Mouse (Mus musculus): ENCODE results near the gene Gpr137b. TPM values are rescaled to one million over a fixed set of nuclear protein-coding genes. Genes with fewer than 3 reads are reported as not detected.
"Not testable (repeated sequence)": the region's sequence is repeated elsewhere in the genome, so short reads cannot be mapped to it uniquely, and the experiment has no call there.

The Gpr137b gene
- total and polyA plus RNA-seq, 3 experiments = 0.08 to 2.5 TPM; not detected in 1

- no peak for DNase-seq (ENCODE audit: low read depth, low spot score)
- H3K36me3 ChIP-seq (ENCODE audit: control insufficient read depth in 1 of 2, insufficient read depth in 2 of 2, low read length in 2 of 2) = no peaks in the 10 kb centered on the region
- H3K27me3 ChIP-seq (ENCODE audit: control insufficient read depth in 1 of 2, insufficient read depth in 2 of 2, low read length in 2 of 2) = no peaks in the 10 kb centered on the region
- H3K79me2 ChIP-seq (ENCODE audit: control insufficient read depth, insufficient read depth, low read length, poor library complexity) = no peaks in the 10 kb centered on the region
- TF ChIP-seq ZMIZ1 (IDR thresholded peaks at IDR 0.05; ENCODE audit: low read depth, low read length) (no peak), E2F4 (IDR thresholded peaks at IDR 0.05; ENCODE audit: borderline replicate concordance, low read depth, low read length) (no peak), POLR2A (IDR thresholded peaks at IDR 0.05; ENCODE audit: control insufficient read depth in 1 of 2, insufficient read depth in 1 of 2, low read depth in 1 of 2, low read length in 2 of 2, poor library complexity in 1 of 2) (no peak), ETS1 (IDR thresholded peaks at IDR 0.05; ENCODE audit: low read depth, low read length) (no peak), SIN3A (IDR thresholded peaks at IDR 0.05; ENCODE audit: low read length) (no peak), TBP (IDR thresholded peaks at IDR 0.05; ENCODE audit: low read depth, low read length) (no peak), MXI1 (IDR thresholded peaks at IDR 0.05; ENCODE audit: low read depth, low read length) (no peak), USF2 (IDR thresholded peaks at IDR 0.05; ENCODE audit: borderline replicate concordance in 1 of 2, insufficient read depth in 1 of 2, low read depth in 1 of 2, low read length in 2 of 2) (no peak), MAX (IDR thresholded peaks at IDR 0.05; ENCODE audit: low read length) (no peak), BHLHE40 (IDR thresholded peaks at IDR 0.05; ENCODE audit: borderline replicate concordance, low read depth, low read length) (no peak), JUND (IDR thresholded peaks at IDR 0.05; ENCODE audit: low read depth, low read length) (no peak), USF1 (IDR thresholded peaks at IDR 0.05; ENCODE audit: low read depth, low read length) (no peak), KAT2A (conservative IDR thresholded peaks at IDR 0.05; ENCODE audit: low read depth, low read length) (no peak), MYB (IDR thresholded peaks at IDR 0.05; ENCODE audit: low read depth, low read length) (no peak), TAL1 (IDR thresholded peaks at IDR 0.05; ENCODE audit: low read length) (no peak), CHD1 (IDR thresholded peaks at IDR 0.05; ENCODE audit: low read depth, low read length) (no peak), POLR2AphosphoS5 (IDR thresholded peaks at IDR 0.05; ENCODE audit: borderline replicate concordance, low read depth, low read length) (no peak), RAD21 (IDR thresholded peaks at IDR 0.05; ENCODE audit: low read depth, low read length) (no peak), EP300 (IDR thresholded peaks at IDR 0.05; ENCODE audit: low read depth in 1 of 2, low read length in 2 of 2) (no peak), NRF1 (IDR thresholded peaks at IDR 0.05; ENCODE audit: insufficient read depth, low read depth, low read length, poor library complexity, severe bottlenecking) (no peak)
- no peak overlapping the region for H3K4me3 ChIP-seq (ENCODE audit: control insufficient read depth in 1 of 2, insufficient read depth in 1 of 2, low read depth in 2 of 2, low read length in 2 of 2)
- no peaks in the 10 kb centered on the region for H3K4me1 ChIP-seq (ENCODE audit: control insufficient read depth in 1 of 2, insufficient read depth in 2 of 2, low read length in 2 of 2)
- H3K9me3 ChIP-seq (replicated peaks; ENCODE audit: insufficient read depth, low read length) = no peaks in the 10 kb centered on the region
- H3K9ac ChIP-seq (ENCODE audit: control insufficient read depth, low read depth, low read length, poor library complexity, severe bottlenecking) = no peak overlapping the region
- no peak overlapping the region for H3K27ac ChIP-seq (ENCODE audit: control insufficient read depth, low read depth, low read length)
Measured at GRCm38 (mm10) chr13:13377180-13377579, 16.6 kb downstream of the Gpr137b start.

- not testable (repeated sequence) for H3K4me1 ChIP-seq (ENCODE audit: control insufficient read depth in 1 of 2, insufficient read depth in 2 of 2, low read length in 2 of 2); H3K79me2 ChIP-seq (ENCODE audit: control insufficient read depth, insufficient read depth, low read length, poor library complexity); H3K36me3 ChIP-seq (ENCODE audit: control insufficient read depth in 1 of 2, insufficient read depth in 2 of 2, low read length in 2 of 2); H3K27ac ChIP-seq (ENCODE audit: control insufficient read depth, low read depth, low read length); DNase-seq (ENCODE audit: low read depth, low spot score); H3K9me3 ChIP-seq (replicated peaks; ENCODE audit: insufficient read depth, low read length); H3K27me3 ChIP-seq (ENCODE audit: control insufficient read depth in 1 of 2, insufficient read depth in 2 of 2, low read length in 2 of 2); H3K4me3 ChIP-seq (ENCODE audit: control insufficient read depth in 1 of 2, insufficient read depth in 1 of 2, low read depth in 2 of 2, low read length in 2 of 2); H3K9ac ChIP-seq (ENCODE audit: control insufficient read depth, low read depth, low read length, poor library complexity, severe bottlenecking)
Measured at GRCm38 (mm10) chr13:13373965-13374364, 19.8 kb downstream of the Gpr137b start.

- H3K9me3 ChIP-seq (replicated peaks; ENCODE audit: insufficient read depth, low read length); H3K27ac ChIP-seq (ENCODE audit: control insufficient read depth, low read depth, low read length); H3K4me1 ChIP-seq (ENCODE audit: control insufficient read depth in 1 of 2, insufficient read depth in 2 of 2, low read length in 2 of 2); H3K79me2 ChIP-seq (ENCODE audit: control insufficient read depth, insufficient read depth, low read length, poor library complexity); H3K4me3 ChIP-seq (ENCODE audit: control insufficient read depth in 1 of 2, insufficient read depth in 1 of 2, low read depth in 2 of 2, low read length in 2 of 2); H3K27me3 ChIP-seq (ENCODE audit: control insufficient read depth in 1 of 2, insufficient read depth in 2 of 2, low read length in 2 of 2); DNase-seq (ENCODE audit: low read depth, low spot score); H3K9ac ChIP-seq (ENCODE audit: control insufficient read depth, low read depth, low read length, poor library complexity, severe bottlenecking); H3K36me3 ChIP-seq (ENCODE audit: control insufficient read depth in 1 of 2, insufficient read depth in 2 of 2, low read length in 2 of 2): not testable (repeated sequence)
Measured at GRCm38 (mm10) chr13:13371436-13371835, 22.4 kb downstream of the Gpr137b start.

GRCm38 (mm10) chr13:13366371-13366770, 27.4 kb downstream of the Gpr137b start:
- not testable (repeated sequence) for H3K27ac ChIP-seq (ENCODE audit: control insufficient read depth, low read depth, low read length); H3K9me3 ChIP-seq (replicated peaks; ENCODE audit: insufficient read depth, low read length); H3K9ac ChIP-seq (ENCODE audit: control insufficient read depth, low read depth, low read length, poor library complexity, severe bottlenecking); H3K4me3 ChIP-seq (ENCODE audit: control insufficient read depth in 1 of 2, insufficient read depth in 1 of 2, low read depth in 2 of 2, low read length in 2 of 2); H3K27me3 ChIP-seq (ENCODE audit: control insufficient read depth in 1 of 2, insufficient read depth in 2 of 2, low read length in 2 of 2); H3K79me2 ChIP-seq (ENCODE audit: control insufficient read depth, insufficient read depth, low read length, poor library complexity); H3K36me3 ChIP-seq (ENCODE audit: control insufficient read depth in 1 of 2, insufficient read depth in 2 of 2, low read length in 2 of 2); DNase-seq (ENCODE audit: low read depth, low spot score); H3K4me1 ChIP-seq (ENCODE audit: control insufficient read depth in 1 of 2, insufficient read depth in 2 of 2, low read length in 2 of 2)
